Mouse (Mus musculus): ENCODE results near the gene Xpo6.
A peak's percentile ranks its signal among the peaks of the same experiment; 100 is the strongest.

The Xpo6 gene

DNA sequence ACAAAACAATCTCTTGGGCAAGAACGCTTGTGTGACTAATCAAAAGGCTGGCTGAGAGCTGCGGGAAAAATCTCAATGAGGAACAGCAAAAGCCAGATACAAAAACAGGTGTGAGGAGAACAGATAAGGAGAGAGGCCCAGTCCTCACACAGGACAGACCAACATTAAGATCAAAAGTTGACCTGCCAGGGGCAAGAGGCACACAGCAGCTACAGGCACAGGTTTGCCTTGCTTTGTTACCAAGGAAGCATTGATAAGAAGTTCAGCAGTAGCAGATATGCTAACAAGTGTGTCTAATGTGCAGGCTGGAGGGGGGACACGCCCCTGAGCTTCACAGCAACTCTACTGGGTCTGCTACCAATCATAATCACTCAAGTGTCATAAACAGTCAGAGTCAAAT, 73.8 kb downstream of the Xpo6 start:
- DNase-seq (ENCODE audit: low spot score), result no peak

DNA sequence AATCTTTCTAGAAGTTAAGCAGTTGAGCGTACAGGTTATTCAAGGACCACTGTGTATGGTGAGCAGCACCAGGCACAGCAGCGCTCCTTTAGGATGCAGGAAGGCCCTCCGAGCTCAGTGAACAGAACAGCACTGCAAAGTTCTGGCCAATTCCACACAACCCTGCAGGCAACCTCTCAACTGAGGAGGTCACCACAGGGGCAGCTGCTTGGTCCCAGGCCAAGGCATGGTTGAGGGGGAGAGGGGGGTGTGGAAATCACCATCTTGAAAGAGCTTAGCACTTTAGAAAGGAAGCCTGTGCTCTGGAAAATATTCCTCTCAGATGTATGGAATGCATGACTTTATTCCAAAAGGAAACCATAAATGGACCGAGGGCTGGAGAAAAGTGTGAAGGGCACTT, 78.8 kb downstream of the Xpo6 start:
- DNase-seq (ENCODE audit: low spot score), result no peak

DNA sequence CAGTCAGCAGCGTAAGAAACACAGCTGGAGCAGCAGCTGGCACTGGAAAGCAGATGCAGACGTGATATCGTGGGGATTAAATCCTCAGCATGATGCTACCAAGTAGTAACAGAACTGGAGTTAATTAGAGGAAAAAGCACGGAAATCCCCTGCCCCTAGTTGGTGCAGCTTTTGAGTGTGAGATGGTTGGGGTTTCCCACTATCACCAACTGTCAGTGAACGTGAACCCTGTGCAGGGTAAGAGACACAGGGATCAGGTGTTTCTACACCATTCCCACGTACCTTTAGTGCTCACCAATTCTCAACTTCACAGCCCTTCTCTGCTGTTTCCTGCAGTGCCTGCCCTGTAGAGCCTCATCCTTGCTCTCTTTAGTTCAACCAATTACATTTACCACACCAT, 80.5 kb downstream of the Xpo6 start:
- DNase-seq (ENCODE audit: low spot score), result no peak

DNA sequence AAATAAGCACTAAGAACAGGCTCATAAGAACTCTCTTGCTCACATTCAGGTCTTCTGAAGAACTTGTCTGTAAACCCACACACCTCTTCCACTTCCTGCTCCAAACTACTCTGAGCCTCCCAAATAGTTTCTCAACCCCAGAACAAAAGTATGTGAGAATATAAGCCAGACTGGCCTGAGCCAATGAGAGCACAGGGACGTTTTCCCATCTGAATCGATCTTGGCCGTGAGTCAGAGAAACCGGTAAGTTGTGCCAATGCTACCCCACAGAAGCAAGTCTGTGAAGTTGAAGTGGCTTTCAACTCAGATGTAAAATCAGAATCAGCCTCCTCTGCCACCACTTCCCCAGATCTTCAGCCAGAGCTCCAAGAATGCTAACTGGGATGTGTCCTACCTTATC, 87.0 kb downstream of the Xpo6 start:
- DNase-seq (ENCODE audit: low spot score), result no peak

DNA sequence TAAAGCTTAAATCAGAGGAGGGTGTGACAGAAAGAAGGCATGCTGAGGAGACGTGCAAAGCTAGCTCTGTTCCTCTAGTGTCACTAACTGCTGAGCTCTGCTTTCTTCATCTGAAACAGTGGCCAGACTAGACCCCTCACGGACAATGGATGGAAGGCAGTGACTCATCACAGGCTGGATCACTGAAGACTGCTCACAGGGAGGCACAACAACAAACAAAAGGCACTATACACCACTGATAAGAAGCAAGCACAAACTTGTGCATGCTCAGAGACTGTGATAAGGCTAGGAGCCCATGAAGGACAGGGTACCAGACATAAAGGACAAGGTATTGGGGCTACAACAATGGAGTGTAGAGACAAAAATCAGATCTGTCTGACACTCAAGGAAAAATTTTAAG, 89.1 kb downstream of the Xpo6 start:
- no peak for DNase-seq (ENCODE audit: low spot score)

DNA sequence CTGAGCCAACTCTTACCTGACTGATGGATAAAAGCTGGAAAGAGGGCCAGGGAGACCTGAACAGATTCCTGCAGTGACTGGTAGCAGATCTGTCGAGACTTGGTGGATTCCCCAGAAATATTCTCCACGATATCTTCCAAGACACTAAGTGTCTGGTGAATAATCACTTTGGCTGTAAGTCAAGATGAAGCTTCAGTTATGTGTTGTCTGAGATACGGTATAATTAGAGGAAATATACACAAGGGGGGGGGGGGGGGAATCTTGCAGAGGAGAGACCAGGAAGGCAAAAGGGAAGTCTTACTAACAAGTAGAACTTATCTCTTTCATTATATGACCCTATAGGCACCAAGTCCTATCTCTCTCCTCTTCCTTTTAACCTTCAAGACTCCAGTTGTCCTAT, 90.4 kb downstream of the Xpo6 start:
- no peak for DNase-seq (ENCODE audit: low spot score)

DNA sequence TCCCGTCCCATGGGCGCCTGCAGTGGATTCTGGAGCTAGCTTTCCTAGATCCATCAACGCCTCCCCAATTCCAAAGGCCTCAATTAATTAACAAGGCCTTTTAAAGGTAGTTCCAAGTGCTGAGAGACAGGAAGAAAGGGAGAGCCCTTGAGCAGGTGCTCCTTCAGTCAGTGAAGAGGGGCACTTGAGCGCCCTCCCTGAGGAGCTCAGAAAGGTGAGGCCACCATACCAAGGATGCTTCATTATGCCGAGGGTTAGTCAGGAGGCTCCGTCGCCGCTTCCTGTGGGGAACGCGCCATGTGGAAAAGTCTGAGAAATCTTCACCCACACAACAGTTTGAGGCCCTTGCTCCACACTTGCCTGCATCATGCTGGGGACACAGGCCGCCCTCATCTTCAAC, 99.9 kb downstream of the Xpo6 start:
- DNase-seq (ENCODE audit: low spot score), result no peak

DNA sequence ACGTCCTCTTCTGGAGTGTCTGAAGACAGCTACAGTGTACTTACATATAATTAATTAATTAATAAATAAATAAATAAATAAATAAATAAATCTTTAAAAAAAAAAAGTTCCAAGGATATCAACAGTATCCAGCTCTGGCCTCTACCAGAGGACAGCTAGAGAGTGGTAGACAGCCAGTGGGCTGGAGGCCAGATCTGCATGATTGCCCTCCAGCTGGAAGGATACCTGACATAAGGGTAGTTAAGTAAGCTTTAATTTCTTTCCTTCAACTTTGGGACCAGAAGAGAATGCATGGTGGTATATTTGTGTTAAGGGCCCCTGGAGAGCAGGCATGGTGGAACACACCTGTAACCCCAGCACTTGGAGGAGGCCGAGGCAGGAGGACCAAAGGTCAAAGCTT, 100.5 kb downstream of the Xpo6 start:
- no peak for DNase-seq (ENCODE audit: low spot score)

DNA sequence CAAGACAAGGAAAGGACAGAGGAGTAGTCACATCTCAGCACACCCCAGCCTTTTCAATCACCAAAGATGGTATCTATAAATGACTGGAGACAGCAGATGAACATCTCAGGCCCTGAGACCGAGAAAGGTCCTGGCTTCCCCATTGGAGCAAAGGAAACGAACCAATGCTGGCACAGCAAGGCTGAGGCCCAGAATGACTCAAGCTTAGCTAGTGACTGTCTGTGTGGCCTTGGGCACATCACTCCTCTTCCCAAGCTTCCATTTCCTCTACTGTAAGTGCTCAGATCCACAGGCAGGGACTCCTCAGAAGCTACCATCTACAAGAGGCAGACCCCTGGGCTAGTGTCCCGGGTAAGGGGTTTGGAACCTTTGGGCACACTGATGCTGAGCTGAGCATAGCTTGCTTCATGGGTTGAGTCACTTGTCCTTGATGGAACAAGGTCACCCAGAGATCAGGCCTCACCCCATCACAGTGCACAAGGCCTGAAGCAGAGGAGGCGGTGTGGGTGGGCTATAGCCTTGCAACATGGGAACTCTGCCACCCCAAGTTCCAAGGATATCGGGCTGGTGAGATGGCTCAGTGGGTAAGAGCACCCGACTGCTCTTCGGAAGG, 101.0 kb downstream of the Xpo6 start:
- no peak for DNase-seq (ENCODE audit: low spot score)

DNA sequence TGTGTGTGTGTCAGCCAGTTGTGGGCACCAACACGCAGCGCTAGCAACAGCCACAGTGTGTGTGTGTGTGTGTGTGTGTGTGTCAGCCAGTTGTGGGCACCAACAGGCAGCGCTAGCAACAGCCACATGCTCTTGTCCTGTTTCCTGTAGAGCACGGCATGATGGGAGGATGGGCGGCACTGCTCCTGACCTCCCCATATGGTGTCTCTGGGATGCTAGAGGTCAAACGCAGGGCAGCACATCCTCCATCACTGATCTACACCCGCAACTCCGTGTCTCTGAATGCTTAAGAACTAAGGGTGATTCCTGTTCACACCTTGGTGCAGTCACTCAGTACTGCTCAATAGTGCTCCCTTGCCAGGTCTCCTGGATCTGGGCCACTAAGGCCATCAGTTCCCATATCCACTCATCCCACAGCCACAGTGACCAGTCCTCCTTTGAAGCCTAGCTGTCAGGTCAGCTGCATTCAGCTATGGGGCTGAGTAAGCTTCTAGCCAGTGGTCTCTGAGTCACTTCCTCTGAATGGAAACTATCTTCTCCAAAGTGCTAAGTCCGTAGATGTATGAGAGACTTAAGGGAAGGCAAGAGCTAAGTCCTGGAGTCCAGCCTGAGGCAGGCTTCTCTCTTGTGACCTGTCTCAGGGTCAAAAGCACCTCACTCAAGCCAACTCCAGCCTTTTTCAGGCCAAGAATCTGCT, 102.9 kb downstream of the Xpo6 start:
- peak; percentile 47 for DNase-seq (ENCODE audit: low spot score)

DNA sequence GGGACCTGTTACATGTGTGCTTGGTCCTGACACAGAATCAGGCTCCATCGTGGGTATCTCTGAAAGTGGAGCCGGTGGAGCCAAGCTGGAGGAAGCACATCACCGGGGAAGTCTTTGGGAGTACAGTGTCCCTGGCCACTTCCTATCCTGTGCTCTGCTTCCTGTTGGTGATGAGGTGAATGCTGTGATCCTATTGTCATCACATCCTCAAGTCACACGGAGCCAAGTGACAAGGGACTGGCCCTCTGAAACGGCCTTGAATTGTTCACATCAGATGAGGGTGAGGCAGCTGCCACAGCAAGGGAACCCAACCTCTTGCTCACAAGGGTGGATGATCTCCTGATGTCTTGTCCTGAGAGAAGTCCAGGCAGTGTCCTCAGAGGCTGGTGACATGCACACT, 103.7 kb downstream of the Xpo6 start:
- no peak for DNase-seq (ENCODE audit: low spot score)

DNA sequence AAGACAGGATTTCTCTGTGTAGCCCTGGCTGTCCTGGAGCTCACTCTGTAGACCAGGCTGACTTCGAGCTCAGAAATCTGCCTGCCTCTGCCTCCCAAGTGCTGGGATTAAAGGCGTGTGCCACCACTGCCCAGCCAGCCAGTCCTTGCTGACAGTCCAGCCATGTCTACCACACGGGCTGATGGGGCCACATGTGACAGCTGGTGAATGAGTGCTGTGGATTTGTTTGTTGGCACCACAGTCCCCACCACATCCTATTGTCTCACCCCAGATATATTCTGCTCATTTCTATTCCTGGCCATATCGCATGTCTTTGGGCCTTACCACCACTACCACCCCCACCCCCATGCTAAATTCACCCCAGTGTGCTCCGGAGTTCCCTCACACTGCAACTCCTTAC, 105.6 kb downstream of the Xpo6 start:
- DNase-seq (ENCODE audit: low spot score), result no peak

DNA sequence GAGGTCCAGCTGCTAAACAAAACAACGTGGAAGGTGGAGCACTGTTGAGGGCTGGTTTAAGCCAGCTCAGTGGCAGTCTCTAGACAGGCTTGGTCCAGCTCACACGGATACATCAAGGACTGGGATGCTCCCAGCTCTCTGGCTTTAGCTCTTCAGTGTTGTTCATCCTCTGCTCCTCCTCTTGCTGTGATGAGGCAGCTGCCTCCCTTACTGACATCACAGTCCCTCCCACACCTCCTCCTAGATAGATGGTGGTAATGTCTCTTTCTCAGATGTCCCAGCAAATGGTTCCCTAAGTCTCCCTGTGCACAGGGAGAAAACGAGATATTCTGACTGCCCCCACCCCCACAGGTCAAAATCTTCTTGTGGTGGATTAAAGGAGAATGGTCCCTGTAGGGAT, 107.1 kb downstream of the Xpo6 start:
- no peak for DNase-seq (ENCODE audit: low spot score)

DNA sequence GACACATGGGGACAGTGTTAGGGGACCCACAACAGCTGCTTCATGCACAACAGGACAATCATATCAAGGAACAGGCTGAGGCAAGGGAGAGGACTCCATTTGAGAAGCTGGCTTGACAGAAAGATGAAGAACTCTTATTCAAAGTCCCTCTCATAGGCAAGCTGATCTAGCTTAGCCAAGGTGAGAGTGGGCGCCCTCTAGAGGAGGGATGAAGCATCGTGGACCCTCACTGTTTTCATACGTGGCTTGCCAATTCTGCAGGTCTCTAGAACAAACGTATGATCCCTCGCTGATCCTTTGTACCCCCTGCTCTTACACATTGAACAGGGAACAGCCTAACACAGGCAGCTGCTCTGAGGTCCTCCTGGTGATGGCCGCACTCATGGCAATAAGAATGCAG, 110.5 kb downstream of the Xpo6 start:
- DNase-seq (ENCODE audit: low spot score), result peak; percentile 89

DNA sequence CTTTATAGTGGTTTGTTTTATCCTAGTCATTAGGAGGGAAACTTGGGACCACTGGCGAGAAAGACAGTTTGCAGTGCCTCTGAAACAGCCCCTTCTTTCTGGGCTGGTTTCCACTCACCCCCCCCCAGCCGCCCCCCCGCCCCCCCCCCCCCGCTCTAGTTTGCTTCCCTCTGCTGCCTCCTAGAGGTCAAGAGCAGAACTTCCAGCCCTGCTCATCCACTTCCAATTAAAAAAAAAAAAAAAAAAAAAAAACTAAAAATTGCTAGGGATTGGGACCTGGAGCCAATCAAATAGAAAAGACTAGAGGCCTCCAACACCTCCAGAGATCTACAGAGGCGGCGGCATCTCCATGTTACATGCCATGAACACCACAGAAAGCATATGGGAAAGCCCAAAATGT, 112.1 kb downstream of the Xpo6 start:
- no peak for DNase-seq (ENCODE audit: low spot score)

DNA sequence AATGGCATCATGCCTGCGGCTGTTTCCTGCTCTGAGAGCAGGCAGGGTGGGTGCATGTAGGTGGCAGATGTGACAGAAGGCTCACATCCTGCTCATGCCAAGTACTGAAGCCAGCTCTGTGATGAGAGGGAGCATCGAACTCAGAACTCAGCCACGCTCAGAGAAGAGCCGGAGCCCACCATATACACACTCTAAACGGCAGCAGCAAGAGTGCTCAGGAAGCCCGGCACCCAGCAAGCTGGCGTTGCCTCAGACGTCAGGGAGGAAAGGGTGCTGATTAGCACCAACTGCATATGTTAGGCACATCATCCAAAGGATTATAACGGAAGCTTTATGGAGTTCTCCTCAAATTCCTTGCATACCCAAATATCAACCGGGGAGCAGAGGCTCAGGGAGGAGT, 112.7 kb downstream of the Xpo6 start:
- no peak for DNase-seq (ENCODE audit: low spot score)

DNA sequence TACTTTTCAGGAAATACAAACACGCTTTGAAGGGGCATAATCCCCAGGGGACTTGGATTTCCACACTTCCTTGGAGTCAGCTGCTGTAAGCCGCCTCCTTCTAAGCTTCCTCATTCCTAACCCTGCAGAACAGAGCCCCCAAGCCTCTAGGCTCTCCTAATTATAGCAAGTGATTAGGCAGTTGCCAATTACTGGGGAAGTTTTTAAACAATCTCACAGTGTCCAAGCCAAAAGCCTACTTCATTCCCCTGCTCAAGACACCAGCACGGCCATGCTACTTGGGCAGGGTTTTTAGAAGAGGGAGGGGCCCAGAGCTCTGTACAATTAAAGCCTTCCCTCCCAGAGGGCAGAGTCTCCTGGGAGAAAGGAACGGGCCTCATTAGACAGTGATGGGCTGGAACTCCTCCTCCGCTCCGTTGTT, 114.0 kb downstream of the Xpo6 start:
- DNase-seq (ENCODE audit: low spot score), result peak; percentile 43

DNA sequence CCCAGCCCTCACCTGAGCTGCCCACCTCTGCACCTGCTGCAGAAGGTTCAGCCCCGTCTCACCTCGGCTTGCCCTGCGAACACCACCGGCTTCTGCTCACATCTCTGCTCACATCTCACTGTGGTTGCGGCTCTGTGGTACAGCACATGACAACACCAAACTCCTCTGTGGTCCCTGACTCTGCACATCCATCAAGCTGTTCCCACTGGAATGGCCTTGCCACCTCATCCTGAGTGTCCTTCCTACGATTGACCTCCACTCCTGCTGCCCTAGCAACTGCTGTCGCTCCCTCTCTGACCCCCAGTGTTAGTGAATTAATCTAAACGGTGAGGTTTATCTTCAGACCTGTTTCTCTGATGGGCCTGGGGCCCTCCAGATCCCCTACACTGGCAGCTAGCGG, 115.1 kb downstream of the Xpo6 start:
- no peak for DNase-seq (ENCODE audit: low spot score)

DNA sequence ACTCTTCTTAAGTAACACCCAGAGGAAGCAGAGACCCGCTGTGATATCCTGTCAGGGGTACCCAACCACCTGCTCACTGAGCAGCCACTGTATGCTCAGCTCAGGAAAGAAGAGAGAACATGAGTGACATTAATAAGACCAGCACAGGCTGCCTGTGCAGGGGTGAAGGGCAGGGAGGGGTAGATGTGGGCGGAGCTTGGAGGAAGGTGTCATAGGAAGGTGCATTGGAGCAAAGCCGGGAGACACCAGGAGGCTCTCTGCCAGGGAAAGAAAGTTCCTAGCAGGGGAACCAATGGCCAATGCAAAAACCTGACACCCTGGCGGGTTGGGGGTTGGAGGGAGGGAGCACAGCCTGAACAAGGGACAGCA, 116.3 kb downstream of the Xpo6 start:
- no peak for DNase-seq (ENCODE audit: low spot score)

DNA sequence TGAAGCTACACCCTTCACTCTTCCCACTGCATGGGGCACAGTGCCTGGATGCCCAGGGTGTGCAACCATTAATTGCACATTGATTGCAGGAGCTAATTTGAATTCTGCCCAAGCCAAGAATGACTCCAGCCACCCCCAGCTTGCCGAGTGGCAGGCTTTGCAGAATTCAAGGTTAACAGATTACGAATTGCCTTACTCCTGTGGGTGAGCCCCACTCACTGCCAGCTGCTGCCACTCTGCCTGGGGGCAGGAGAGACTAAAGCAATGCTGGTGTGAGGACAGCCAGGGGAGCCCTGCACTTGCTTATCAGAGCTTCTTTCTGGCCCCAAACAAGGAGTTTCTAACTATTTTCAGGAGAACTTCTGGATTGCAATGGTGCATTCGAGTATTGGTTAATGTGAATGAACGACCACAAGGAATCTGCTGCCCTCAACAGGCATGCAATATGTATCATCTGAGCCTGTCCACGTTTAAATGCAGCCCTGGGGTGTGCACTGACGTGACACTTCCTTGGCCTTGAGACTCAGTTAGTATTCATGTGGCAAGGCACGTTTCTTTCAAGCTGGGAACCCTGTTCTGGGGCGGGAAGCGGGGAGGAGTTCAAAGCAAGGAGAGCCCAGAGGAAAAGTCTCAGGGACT, 116.8 kb downstream of the Xpo6 start:
- no peak for DNase-seq (ENCODE audit: low spot score)

DNA sequence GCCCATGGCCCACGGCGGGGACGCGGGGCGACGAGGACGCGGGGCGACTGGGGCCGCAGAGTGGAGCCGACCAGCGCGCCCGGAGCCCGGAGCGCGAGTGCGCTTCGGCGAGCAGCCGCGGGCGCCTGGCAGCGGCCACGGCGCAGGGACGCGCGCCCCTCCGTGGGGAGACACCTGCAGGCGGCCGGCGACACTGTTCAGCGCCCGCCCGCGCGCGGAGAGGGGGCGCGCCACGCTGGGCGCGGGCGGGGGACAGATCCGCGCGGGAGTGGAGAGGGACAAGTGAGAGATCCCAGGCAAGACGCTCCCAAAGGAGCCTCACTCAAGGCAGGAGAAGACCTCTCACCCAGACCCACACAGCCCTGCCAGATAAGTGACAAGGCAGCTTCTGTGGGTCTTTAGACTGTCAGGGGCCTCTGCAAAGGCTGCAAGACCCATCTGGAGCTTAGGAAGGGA, 118.0 kb downstream of the Xpo6 start, which contains the start of gene Gsg1l:
Gene Gsg1l, minus strand, starts transcription at position 126 of the 456 bp plus-strand sequence.
- DNase-seq (ENCODE audit: low spot score), result no peak

DNA sequence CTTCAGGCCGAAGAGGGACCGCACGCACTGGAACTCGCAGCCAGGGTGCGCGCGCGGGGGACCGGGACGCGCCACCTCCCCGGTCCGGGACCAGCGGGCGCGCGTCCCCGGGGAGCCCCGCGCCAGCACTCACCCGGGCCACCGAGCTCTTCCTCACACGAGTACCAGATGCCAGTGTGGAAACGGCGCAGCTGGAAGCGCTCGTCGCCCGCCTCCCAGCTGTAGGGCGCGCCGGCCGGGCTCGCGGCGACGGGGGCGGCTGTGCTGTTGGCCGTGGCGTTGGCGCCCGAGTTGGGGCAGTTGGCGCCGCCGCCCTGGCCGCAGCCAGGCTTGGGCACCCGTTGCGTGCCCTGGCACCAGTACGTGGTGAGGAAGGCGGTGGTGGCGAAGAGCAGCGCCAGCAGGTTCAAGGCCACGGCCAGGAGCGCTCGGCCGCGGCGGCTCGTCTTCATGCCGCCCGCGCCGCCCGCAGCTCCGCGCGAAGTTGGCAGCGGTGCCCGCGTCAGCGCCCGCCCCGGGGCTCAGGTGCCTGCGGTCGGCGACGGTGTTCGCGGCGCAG, 118.5 kb downstream of the Xpo6 start:
- DNase-seq (ENCODE audit: low spot score), result no peak

DNA sequence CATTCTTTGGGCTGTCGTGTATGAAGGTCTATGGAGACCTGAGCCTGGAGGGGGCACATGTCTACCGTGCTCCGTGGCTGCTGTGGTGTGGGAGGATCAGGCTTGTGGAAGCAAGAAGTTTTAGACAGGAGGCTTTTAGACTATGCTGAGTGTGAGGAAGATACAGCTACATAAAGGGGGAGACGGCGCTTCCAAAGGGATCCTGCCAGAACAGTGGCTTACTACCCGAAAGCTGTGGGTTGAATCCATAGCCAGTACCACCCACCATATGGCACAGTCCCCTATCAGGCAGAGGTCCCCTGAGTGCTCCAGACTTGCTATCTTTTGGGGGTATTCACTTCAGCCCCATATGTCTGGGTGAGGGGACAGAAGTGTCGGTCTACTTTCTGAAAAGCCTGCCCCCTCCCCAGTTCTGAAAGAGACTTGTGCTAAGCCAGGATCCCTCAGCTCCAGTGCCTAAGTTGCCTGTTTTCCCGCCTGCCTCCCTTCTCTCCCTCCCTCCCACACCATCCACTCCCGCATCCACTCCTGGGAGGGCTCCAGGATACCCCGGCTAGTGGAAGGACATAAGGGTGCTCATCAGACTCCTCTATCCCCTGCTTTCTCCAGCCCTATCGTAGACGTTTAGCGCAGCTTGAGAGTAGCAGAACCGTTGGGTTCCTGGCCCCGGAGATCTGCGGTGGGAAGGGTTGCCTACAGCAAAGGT, 119.2 kb downstream of the Xpo6 start:
- DNase-seq (ENCODE audit: low spot score), result no peak

Data from embryo, embryonic 10 days (tissue).